In the genomic region with DNA sequence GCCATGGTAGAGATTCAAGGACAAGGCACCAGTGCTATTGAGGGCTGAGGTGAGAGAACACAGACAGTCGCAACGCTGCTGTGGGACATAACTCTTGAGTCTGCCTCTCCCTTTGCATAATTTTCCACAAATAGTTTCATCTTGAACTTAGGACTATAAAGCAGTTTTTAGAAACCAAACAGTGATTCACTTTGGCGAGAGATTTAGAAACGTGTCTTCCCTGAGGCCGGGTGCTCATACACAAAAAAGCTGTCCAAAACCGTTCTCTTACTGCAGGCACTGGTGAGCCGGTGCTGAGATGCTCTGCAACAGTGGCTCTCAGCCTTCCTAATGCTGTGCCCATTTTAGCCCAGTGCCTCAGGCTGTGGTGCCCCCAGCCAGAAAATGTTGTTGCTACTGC, we compare ENCODE assay signal across 9 mouse cellular contexts.
"Had no signal": no experiment of that assay in that cellular context is flagged by ENCODE, and none has a peak within 500 bp of the region (broad histone marks: within the 10 kb centered on the region; RNA-seq: fewer than 3 reads in every experiment).

No protein-coding gene starts in this region.

- DNase-seq: layer of hippocampus, adult 9-11 months; layer of hippocampus, postnatal 36 days had no signal

- H3K27ac ChIP-seq: kidney, postnatal 0 days; limb, embryonic 15.5 days; liver, embryonic 12.5 days; midbrain, embryonic 12.5 days had no signal

- ATAC-seq: intestine, postnatal 0 days; liver, embryonic 12.5 days; midbrain, embryonic 16.5 days had no signal

- H3K9ac ChIP-seq: limb, embryonic 15.5 days; liver, embryonic 12.5 days; lung, embryonic 14.5 days; midbrain, embryonic 12.5 days had no signal

- H3K9me3 ChIP-seq: limb, embryonic 15.5 days; liver, embryonic 12.5 days; midbrain, embryonic 12.5 days had no signal

- H3K4me3 ChIP-seq: limb, embryonic 15.5 days; liver, embryonic 12.5 days; midbrain, embryonic 12.5 days had no signal

- H3K4me2 ChIP-seq: limb, embryonic 15.5 days; liver, embryonic 12.5 days; lung, embryonic 14.5 days; midbrain, embryonic 12.5 days had no signal

- H3K36me3 ChIP-seq: liver, embryonic 12.5 days had no signal
